Mouse (Mus musculus) gastrocnemius, postnatal 36 days (tissue): ENCODE measurements around the gene Tet3. TPM values are rescaled to one million over a fixed set of nuclear protein-coding genes. Genes with fewer than 3 reads are reported as not detected.

Experiments used
- DNase-seq, 2 experiments: peaks; one replicate each; pipeline ENCODE4 v3.0.0; 2022
- intact Hi-C: fragments of 180-260 bp; cut with DNase I; formaldehyde crosslinking; loops from one replicate; pipeline ENCODE4 v1.15.1; 2025
- total RNA-seq, 2 experiments: library from RNA; stranded (reverse); gene quantifications; 2 replicates each; pipeline ENCODE4 v1.2.3; 2021

Tet3 gene
- total RNA-seq, 2 experiments from 2014 or later: 21.1 to 23.7 TPM

DNA sequence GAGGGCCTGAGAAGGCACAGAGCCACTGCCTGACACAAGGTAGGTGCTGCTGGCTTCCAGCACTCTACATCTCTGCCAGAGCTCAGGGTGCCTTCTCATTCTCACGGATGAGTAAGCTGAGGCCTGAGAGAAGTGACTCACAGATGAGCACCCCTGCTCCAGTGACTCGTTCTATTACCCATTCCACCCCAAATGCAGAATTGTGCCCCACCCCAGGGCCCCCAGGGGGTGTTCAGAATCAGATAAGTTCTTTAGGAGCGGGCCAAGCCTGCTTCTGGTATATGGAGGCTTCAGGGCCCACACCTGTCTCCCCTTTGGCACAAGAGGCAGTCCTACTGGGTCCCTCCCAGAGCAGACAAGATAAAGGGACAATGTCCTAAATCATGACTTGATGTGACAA, 16.2 kb downstream of the Tet3 start:
- no peak for DNase-seq
- intact Hi-C loops: no loop called here

- DNase-seq: peak; percentile 85 to 89
- intact Hi-C loops: no loop called here
Observed at GRCm38 (mm10) chr6:83441259-83442061, 17.4 kb downstream of the Tet3 start.

GRCm38 (mm10) chr6:83440510-83441258, 18.2 kb downstream of the Tet3 start:
- DNase-seq: peak; percentile 43 to 65
- intact Hi-C loops: no loop called here

GRCm38 (mm10) chr6:83440197-83440509, 18.7 kb downstream of the Tet3 start:
- no peak for DNase-seq
- intact Hi-C loops: no loop called here

- intact Hi-C loops: no loop called here
- DNase-seq: no peak
Observed at GRCm38 (mm10) chr6:83439781-83440180, 19.1 kb downstream of the Tet3 start.

- no peak for DNase-seq
- intact Hi-C loops: no loop called here
Observed at GRCm38 (mm10) chr6:83439119-83439767, 19.6 kb downstream of the Tet3 start.

DNA sequence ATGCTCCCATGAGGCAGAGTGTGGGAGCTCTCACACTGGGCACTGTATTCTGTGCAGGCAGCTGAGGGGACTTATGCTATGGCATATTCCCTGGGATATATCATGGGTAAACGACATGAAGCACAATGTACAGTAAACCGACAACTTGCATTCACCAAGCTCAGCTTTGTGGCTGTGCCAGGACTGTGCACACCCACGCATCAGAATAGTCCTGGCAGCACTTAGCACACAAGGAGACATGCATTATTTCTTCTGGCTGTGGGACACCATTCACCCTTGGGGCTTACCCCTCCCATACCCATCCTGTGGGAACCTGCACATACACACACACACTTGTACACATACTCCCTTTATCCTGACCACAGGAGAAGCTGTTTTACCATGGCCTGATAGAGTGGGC, 20.3 kb downstream of the Tet3 start:
- DNase-seq: no peak
- intact Hi-C loops: no loop called here

DNA sequence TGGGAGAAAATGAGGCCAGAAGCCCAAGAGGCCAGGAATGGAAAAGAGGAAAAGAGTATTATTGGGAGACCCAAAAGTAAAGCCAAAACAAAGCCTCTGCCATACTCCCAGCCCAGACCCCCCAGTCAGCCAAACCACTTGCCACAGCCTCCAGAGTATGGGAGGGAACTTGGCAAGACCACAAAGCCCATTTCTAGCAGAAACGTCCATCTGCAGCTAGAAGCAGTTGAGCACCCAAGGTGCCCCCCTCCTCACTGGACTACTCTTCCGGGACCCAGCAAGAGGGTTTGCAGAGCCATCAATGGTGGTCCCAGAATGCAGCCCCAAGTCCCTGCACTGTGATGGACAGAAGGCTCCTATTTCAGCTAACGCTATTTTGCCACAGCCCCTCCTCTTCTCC, 21.1 kb downstream of the Tet3 start:
- intact Hi-C loops: no loop called here
- no peak for DNase-seq

- DNase-seq: no peak
- intact Hi-C loops: no loop called here
Observed at GRCm38 (mm10) chr6:83437225-83437624, 21.7 kb downstream of the Tet3 start.

DNA sequence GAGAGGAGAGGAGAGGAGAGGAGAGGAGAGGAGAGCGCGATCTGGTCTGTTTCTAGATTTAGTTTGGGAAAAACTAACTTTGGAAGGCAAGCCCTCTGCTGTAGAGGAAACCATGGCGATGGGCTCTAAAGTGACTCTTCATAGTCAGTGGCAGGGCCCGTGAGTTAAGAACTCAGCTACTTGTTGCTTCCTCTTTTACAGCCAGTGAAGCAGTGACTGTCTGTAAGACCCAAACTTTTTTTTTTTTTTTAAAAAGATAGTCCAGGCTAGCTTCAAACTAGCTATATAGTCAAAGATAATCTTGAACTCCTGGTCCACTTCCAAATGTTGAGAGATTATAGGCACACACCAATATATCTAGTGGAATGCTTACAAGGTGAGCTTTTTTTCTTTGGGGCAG, 22.3 kb downstream of the Tet3 start:
- no peak for DNase-seq
- intact Hi-C loops: no loop called here

- intact Hi-C loops: loop anchor here (1.0 kb wide), 1 partner anchor 46 kb away; no protein-coding TSS in a partner anchor
- DNase-seq: no peak
Observed at GRCm38 (mm10) chr6:83435174-83435573, 23.7 kb downstream of the Tet3 start.

- DNase-seq: no peak
- intact Hi-C loops: no loop called here
Observed at GRCm38 (mm10) chr6:83433546-83433945, 25.3 kb downstream of the Tet3 start.

DNA sequence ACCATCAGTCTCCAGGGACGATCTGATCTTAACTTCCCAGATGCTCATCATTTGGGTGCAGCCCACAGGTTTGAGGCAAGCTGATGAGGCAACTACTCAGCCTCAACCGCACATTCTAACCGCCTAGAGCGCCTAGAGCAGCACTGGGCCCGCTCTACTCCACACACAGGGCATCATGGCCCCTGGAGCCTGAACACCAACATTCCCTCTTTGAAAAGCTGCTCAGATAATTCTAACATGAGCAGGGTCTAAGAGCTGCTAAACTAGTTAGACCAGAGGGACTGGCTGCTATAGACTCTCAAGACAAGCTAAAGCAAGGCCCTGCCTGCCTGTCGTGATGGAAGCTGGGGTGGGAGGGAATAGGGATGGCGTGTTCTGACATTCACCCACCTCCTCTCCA, 25.9 kb downstream of the Tet3 start:
- intact Hi-C loops: no loop called here
- no peak for DNase-seq

DNA sequence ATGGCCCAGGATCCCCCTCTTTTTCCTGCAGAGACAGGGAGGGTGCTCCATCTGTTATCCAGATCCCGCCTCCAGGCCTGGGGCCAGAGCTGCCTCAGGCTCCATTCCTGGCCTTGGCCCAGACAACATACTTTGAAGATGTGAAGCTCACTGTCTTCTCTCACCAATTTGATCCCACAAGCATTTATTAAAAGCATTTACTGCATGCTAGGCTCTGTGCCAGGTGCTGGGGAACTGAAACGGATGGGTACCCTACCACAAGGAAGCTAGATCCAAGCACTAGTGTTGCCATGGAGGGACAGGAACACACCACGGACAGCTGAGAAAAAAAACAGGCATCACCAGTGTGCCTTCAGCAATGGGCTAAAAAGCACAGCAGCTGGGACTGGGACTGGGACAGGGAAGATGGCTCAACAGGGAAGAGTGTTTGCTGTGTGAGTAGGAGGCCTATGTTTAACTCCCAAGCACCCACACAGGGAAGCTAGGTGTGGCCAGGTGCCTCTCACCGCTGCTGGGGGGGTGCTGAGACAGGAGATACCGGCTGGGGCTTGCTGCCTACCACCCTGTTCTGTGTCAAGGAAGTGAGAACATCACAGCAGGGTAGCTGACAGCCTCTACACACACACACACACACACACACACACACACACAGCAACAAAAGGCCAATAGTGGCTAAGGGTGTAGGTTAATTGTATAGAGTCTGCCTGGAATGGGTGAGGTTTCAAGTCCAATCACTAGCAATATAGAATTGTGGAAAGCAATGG, 30.7 kb downstream of the Tet3 start:
- intact Hi-C loops: no loop called here
- peak in 1 of 2 experiments; percentile 38 for DNase-seq

GRCm38 (mm10) chr6:83427512-83427911, 31.4 kb downstream of the Tet3 start:
- intact Hi-C loops: no loop called here
- DNase-seq: no peak

DNA sequence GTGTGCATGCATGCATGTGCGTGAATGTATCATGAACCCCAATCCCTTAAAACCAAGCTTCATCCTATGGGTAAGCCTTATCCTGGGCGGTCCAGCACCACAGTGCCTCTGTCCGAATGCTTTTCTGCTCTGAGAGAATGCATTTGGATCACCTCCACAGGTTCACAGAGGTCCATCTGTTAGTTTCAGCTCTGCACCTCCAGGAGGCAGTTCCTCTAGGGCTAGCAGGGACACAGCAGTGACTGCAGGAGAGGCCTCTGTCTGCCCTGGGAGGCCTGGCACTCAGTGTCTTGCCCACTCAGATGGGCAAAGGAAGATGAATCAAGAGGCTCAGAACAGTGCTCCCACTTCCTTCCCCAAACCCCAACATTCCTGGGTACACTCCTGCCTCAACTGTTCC, 32.3 kb downstream of the Tet3 start:
- no peak for DNase-seq
- intact Hi-C loops: no loop called here

DNA sequence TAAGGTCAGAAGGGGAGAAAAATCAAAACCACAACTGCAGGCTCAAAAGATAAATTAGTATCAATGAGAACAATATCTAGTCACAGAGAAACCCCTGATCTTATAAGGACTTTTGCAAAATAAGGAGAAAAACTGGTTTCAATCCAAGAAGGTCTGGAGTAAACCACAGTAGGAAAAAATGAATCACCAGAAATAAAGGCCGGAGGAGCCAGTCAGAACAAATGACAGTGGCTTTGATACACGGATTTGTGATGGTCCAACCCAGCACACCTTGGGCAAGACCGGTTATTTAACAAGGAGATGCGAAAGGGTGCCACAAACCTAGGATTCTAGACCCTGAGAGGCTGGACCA, 34.9 kb downstream of the Tet3 start:
- intact Hi-C loops: loop anchor here (5.0 kb wide), 1 partner anchor 42 kb away; no protein-coding TSS in a partner anchor
- DNase-seq: no peak

DNA sequence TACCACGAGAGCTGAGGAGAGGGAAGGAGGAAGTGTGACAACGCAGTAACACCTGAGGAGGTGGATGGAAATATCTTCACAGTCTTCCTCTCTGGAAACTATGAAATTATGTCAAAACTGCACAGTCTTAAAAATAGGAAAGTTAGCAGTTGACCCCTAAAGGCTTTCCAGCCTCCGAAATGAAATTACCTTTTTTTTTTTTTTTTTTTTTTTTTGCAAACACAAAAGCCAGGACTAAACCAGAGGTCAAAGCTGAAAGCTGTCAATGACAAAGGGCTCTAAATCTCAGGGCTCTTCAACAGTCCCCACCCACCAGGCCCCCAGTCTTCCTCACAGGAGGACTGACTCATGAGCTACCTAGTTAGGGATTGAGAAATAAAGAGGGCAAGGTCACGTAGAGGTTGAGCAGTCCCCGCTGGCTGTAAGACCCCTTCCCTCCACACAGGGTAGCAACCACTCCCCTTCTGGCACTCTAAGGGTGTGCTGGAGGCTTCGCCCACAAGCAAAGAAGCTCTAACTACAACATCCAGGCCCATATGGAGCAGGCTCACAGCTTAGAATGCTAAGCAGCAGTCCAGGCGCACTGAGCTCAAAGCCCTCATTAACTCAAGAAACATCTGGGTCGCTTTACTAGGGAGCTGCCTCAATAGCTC, 35.4 kb downstream of the Tet3 start:
- intact Hi-C loops: loop anchor here (5.0 kb wide), 1 partner anchor 41 kb away; no protein-coding TSS in a partner anchor
- DNase-seq: no peak

DNA sequence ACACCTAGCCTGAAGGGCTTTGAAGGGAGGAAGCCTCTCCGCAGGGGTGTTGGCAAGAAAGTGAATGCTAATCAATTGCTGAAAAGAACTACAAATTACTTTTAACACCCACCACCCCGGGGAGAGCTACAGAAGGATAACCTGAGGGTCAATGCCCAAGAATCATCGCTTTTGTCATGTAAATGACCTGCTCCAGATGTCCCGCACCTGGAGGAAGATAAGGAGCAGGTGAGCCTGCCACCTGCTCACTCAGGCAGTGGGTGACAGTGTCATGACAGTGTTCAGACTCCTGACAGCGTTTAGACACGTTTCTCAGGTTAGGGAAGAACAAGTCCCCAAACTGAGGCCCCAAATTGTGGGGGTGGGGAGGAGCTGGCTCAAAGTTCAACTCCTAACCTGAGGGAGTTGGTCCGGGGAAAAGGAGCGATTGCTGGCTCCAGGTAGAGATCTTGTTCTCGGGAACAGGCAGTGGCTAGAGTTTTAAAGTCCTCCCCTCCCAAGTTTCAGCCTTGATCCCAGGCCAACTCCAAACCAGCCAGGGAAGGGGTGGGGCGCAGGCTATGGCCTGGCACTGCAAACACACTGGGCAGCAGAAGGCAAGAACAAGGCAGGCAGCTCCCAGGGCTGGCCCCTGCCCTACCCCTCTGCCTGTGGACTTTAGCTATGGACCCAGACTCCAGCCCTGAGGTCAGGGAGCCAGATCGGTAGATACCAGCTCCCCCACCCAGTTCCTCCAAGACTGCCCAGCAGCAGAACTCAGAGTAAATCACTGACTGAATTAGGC, 36.8 kb downstream of the Tet3 start:
- DNase-seq: peak; percentile 50 to 52

More for the DNA sequence above, 36.8 kb downstream of the Tet3 start:
- intact Hi-C loops: loop anchor here (5.0 kb wide), 1 partner anchor 40 kb away; no protein-coding TSS in a partner anchor
